Mouse (Mus musculus): ENCODE measurements around the gene Ube2n.

DNA sequence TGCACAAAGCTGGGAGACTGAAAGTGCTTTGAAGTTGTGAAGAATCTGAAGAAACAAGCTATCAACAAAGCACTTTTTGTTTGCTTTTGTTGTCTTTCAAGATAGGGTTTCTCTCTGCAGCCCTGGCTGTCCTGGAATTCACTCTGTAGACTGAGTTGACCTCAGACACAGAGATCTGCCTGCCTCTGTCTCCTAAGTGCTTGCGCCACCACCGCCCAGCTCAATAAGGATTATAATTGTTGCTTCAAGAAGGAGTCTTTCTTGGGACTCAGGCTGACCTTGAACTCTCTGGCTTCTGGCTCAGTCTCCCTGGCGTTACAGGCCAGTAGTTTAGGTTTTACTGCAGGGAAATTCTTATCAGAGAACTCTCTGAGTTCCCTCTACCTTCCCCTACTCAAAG is 51.8 kb downstream of the Ube2n start:
- TF ChIP-seq POLR2A (IDR thresholded peaks at IDR 0.05; ENCODE audit: control insufficient read depth, extremely low read depth, insufficient read depth, low read length, poor library complexity) = no peak
- TF ChIP-seq CTCF (IDR thresholded peaks at IDR 0.05; ENCODE audit: borderline replicate concordance, control insufficient read depth, extremely low read depth, insufficient read depth, low read length, poor library complexity) = no peak
